Mouse (Mus musculus): Measurements from ENCODE around the gene Pmm2. TPM values are rescaled to one million over a fixed set of nuclear protein-coding genes. Genes with fewer than 3 reads are reported as not detected.

Gene Pmm2
- total RNA-seq, 2 experiments from 2014 or later, result 44.2 to 50.2 TPM

GRCm38 (mm10) chr16:8656256-8656655 lies 18.8 kb downstream of the Pmm2 start:
- no peak for DNase-seq

- DNase-seq, result no peak
These were observed 20.9 kb downstream of the Pmm2 start for GRCm38 (mm10) chr16:8658349-8658748.

GRCm38 (mm10) chr16:8658764-8659163 lies 21.3 kb downstream of the Pmm2 start:
- DNase-seq, result peak; percentile 62 to 68

- DNase-seq, result no peak
These were observed 25.5 kb downstream of the Pmm2 start for GRCm38 (mm10) chr16:8663022-8663421.

GRCm38 (mm10) chr16:8663606-8664539 lies 26.4 kb downstream of the Pmm2 start:
- DNase-seq, result no peak

- no peak for DNase-seq
These were observed 27.9 kb downstream of the Pmm2 start for GRCm38 (mm10) chr16:8665367-8665766.

- peak; percentile 69 to 80 for DNase-seq
These were observed 29.0 kb downstream of the Pmm2 start for GRCm38 (mm10) chr16:8666452-8666851.

GRCm38 (mm10) chr16:8667261-8667660 lies 29.8 kb downstream of the Pmm2 start:
- DNase-seq, result peak; percentile 34 to 47

GRCm38 (mm10) chr16:8667814-8668213 lies 30.3 kb downstream of the Pmm2 start:
- no peak for DNase-seq

- no peak for DNase-seq
These were observed 30.9 kb downstream of the Pmm2 start for GRCm38 (mm10) chr16:8668386-8668785.

GRCm38 (mm10) chr16:8669432-8669831 lies 32.0 kb downstream of the Pmm2 start:
- peak; percentile 22 to 28 for DNase-seq

GRCm38 (mm10) chr16:8670041-8671035 lies 32.9 kb downstream of the Pmm2 start:
- DNase-seq, result peak; percentile 30 to 59

- DNase-seq, result peak; percentile 97 to 98
These were observed 34.3 kb downstream of the Pmm2 start, which contains the start of gene Carhsp1 for GRCm38 (mm10) chr16:8671551-8672349. Carhsp1 (minus strand) TSS chr16:8672155.

- DNase-seq, result no peak
These were observed 34.8 kb downstream of the Pmm2 start for GRCm38 (mm10) chr16:8672350-8672687.

- DNase-seq, result no peak
These were observed 35.3 kb downstream of the Pmm2 start for GRCm38 (mm10) chr16:8672811-8673210.

GRCm38 (mm10) chr16:8673343-8673742 lies 35.9 kb downstream of the Pmm2 start:
- no peak for DNase-seq

GRCm38 (mm10) chr16:8674165-8674564 lies 36.7 kb downstream of the Pmm2 start:
- DNase-seq, result peak; percentile 40 to 62

- no peak for DNase-seq
These were observed 38.1 kb downstream of the Pmm2 start for GRCm38 (mm10) chr16:8675559-8675958.

GRCm38 (mm10) chr16:8676228-8676627 lies 38.8 kb downstream of the Pmm2 start:
- DNase-seq, result no peak

- DNase-seq, result peak in 1 of 2 experiments; percentile 71
These were observed 39.3 kb downstream of the Pmm2 start for GRCm38 (mm10) chr16:8676800-8677199.

- DNase-seq, result peak; percentile 73 to 76
These were observed 40.6 kb downstream of the Pmm2 start for GRCm38 (mm10) chr16:8678035-8678434.

- no peak for DNase-seq
These were observed 41.2 kb downstream of the Pmm2 start for GRCm38 (mm10) chr16:8678676-8679075.
